Mouse (Mus musculus) forebrain, embryonic 12.5 days (tissue): ENCODE data around the gene Ntpcr. TPM values are rescaled to one million over a fixed set of nuclear protein-coding genes. Genes with fewer than 3 reads are reported as not detected.

ENCODE experiments used
- ATAC-seq: fragments of 200-750 bp; cut with Nextera tagmentation; 2 replicates; pipeline ENCODE4 v1.8.0; 2017; ENCODE audit warnings: moderate TSS enrichment; ENCODE audit not compliant: low FRiP score
- H3K27ac ChIP-seq: fragments of 300-500 bp; sonication (generic); 2 replicates; pipeline ENCODE4 v1.5.1; 2016; ENCODE audit warnings: mild to moderate bottlenecking
- H3K27me3 ChIP-seq: fragments of 300-500 bp; sonication (generic); 2 replicates; pipeline ENCODE4 v1.6.1; 2016; ENCODE audit warnings: mild to moderate bottlenecking
- H3K36me3 ChIP-seq: fragments of 300-500 bp; sonication (generic); replicated peaks from 2 replicates; pipeline ENCODE4 v1.6.1; 2016; ENCODE audit warnings: mild to moderate bottlenecking
- H3K4me1 ChIP-seq: fragments of 300-500 bp; sonication (generic); 2 replicates; pipeline ENCODE4 v1.6.1; 2016
- H3K4me2 ChIP-seq: fragments of 300-500 bp; sonication (generic); 2 replicates; pipeline ENCODE4 v1.6.1; 2016; ENCODE audit warnings: mild to moderate bottlenecking, moderate library complexity
- H3K4me3 ChIP-seq: fragments of 300-500 bp; sonication (generic); replicated peaks from 2 replicates; pipeline ENCODE4 v1.5.1; 2016; ENCODE audit warnings: mild to moderate bottlenecking
- H3K9ac ChIP-seq: fragments of 300-500 bp; sonication (generic); 2 replicates; pipeline ENCODE4 v1.6.1; 2016; ENCODE audit warnings: mild to moderate bottlenecking
- H3K9me3 ChIP-seq: fragments of 300-500 bp; sonication (generic); 2 replicates; pipeline ENCODE4 v1.6.1; 2016
- WGBS: fragments of 180-500 bp; shearing (Covaris S2); methylation state at CpG from one replicate; pipeline ENCODE4 v1.1.7; 2016; 5-methylcytosine and 5-hydroxymethylcytosine counted together
- polyA plus RNA-seq: library from polyadenylated mRNA; unstranded; fragments of >200 nt; fragmentation: Nextera tagmentation; extraction: Ambion mirVana; gene quantifications from 2 replicates; pipeline ENCODE4 v1.2.1, GENCODE M21; 2016

Gene Ntpcr
- polyA plus RNA-seq, 1 experiment from 2014 or later = 20.0 TPM

DNA sequence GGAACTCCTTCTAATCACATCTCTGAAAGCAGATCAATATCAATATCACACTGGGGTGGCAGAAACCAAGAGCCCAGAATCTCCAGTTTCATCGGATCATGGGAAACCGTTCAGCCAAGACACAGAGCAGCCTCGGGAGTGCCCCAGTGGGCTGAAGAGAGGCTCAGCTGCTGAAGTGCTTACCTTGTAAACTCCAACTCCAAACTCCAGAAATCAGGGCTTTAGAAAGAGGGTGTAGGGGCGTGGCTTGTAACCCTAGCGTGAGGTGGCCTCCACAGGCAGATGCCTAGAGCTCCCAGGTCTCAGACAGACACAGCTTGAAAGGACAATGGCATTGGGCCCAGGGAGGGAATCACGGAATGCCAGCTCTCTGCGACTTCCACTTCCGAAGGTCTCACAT lies 2.0 kb upstream of the Ntpcr start:
- no peaks in the 10 kb centered on the region; the same call in 1 of the 2 replicates for H3K4me1 ChIP-seq
- 56% methylated on average over 8 of the region's 8 CpGs for WGBS

DNA sequence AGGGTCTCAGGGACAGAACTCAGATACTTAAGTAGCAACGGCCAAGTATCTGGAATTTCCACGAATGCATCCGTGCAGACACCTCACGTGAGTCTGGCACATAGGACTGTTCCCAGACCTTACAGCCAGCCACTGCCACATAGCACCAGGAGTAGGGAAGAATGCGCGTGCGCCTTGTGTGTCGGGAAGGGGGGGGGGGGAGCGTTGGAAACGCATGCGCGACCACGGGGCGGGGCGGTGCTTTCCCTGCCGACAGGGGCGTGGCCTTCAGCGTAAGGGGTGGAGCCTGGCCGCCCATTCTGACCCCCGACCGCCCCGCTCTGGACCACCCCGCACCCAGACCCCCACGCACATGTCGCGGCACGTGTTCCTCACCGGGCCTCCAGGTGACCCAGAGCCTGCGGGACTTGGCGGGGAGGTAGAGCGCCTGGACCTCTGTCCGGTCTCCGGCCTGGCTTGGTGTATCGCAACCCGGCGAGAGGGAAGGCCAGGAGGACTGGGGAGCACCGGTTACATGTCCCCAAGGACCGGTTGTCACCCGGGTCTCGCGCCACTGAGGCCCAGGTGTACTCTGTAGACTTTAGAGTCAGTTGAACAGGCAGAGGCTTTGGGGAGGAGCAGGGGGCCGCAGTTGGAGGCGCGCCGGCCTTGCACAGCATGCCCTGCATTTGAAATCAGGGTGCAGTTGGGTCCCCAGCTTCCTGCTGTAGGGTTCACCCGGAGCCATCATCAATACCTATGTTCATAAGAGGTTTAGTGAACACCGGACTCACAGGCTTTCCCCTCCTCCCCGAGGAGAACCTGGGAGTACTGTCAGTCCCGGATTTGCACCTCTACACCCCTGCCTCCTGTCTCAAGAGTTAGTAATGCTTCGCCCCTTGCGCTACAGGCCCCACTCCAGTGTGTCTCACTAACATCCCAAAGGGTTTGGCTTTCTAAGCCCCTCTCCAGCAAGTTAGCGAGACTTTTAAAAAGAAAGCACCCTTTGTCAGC lies 4.5 kb downstream of the Ntpcr start:
- H3K36me3 ChIP-seq = no peaks in the 10 kb centered on the region
- H3K4me3 ChIP-seq = peak overlapping the region; percentile 69
- WGBS = 6% methylated on average over 47 of the region's 52 CpGs
- no peak overlapping the region; the same call in 1 of the 2 replicates for H3K27ac ChIP-seq
- ATAC-seq = peak; percentile 95
- peaks cover 7% of the 10 kb centered on the region for H3K4me1 ChIP-seq
- no peaks in the 10 kb centered on the region for H3K9me3 ChIP-seq
- no peaks in the 10 kb centered on the region for H3K27me3 ChIP-seq
- peak overlapping the region; percentile 83 for H3K4me2 ChIP-seq
- peak overlapping the region; percentile 76 for H3K9ac ChIP-seq

More for the DNA sequence above, 2.0 kb upstream of the Ntpcr start:
- no peaks in the 10 kb centered on the region for H3K9me3 ChIP-seq
- H3K36me3 ChIP-seq = no peaks in the 10 kb centered on the region
- H3K27me3 ChIP-seq = no peaks in the 10 kb centered on the region
- no peak overlapping the region for H3K4me2 ChIP-seq
- H3K9ac ChIP-seq = no peak overlapping the region
- no peak overlapping the region for H3K27ac ChIP-seq
- no peak overlapping the region for H3K4me3 ChIP-seq
- no peak for ATAC-seq

DNA sequence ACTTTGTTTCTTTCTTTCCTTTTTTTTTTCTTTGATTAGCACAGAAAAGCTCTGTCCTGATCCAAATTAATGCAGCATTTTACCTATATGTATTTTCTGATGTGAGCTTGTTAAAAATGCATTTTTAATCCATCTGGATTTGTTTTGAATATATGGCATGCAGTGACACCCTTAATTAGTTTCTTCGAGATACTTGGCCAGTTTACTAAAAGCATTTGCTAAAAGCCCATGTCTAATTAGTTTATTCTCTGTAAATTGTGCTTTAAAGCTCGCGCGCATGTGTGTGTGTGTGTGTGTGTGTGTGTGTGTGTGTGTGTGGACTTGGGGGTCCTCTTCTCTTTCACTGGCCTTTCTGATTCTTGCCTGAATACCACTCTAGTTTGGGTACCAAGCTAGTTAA lies 9.2 kb downstream of the Ntpcr start:
- WGBS = 87% methylated on average over 4 of the region's 4 CpGs
- Histone ChIP-seq H3K4me2 (no peak overlapping the region), H3K9me3 (no peaks in the 10 kb centered on the region), H3K27ac (no peak overlapping the region), H3K4me3 (no peak overlapping the region), H3K27me3 (no peaks in the 10 kb centered on the region), H3K4me1 (peaks cover 9% of the 10 kb centered on the region), H3K36me3 (no peaks in the 10 kb centered on the region), H3K9ac (no peak overlapping the region)
- ATAC-seq = no peak

DNA sequence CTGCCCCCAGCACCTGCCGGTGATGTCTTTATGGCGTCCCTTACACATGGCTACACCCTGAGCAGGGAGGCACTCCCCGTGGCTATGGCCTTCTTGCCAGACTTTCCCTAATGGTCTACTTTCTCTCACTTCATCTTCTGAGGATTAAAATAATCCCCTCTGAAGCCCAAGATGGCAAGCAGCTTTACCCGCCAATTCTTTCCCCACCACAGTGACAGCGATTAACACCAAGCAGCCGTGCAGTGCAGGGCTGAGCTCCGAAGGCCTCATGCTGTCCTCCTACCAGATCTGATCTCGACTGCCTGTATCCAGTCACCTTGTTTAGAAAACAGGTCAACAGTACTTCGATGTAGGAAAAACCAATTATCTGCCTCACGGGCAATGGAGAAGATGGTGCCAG lies 10.9 kb downstream of the Ntpcr start:
- Histone ChIP-seq H3K4me3 (no peak overlapping the region), H3K9ac (no peak overlapping the region), H3K9me3 (no peaks in the 10 kb centered on the region), H3K4me2 (no peak overlapping the region), H3K4me1 (peaks cover 3% of the 10 kb centered on the region; the same call in 1 of the 2 replicates), H3K27ac (no peak overlapping the region), H3K27me3 (no peaks in the 10 kb centered on the region), H3K36me3 (no peaks in the 10 kb centered on the region)
- no peak for ATAC-seq
- 76% methylated on average over 10 of the region's 10 CpGs for WGBS

DNA sequence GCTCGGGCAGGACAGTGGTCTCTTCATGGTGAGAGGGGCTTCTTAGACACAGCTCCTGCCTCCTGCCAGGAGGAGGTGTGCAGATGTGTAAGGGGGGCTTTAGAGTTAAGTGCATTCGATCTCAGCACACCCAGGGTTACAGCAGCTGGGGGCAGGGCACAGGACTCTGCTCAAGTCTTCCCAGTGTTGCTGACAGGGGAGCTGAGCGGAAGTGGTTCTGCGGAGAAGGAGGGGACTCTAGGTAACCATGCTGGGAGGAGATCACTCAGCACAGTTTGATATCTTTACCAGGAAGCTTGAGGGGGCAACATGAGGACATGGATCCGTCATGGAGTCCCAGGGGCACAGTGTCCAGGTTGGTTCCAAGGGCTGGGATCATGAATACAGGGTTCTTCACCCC lies 11.6 kb downstream of the Ntpcr start:
- no peaks in the 10 kb centered on the region for H3K9me3 ChIP-seq
- ATAC-seq = no peak
- H3K4me2 ChIP-seq = no peak overlapping the region
- H3K4me3 ChIP-seq = no peak overlapping the region
- WGBS = 75% methylated on average over 5 of the region's 5 CpGs
- 0 out of 2 replicates have a peak, but pooled peaks cover 3% of the 10 kb centered on the region for H3K4me1 ChIP-seq
- H3K9ac ChIP-seq = no peak overlapping the region
- H3K27me3 ChIP-seq = no peaks in the 10 kb centered on the region
- no peaks in the 10 kb centered on the region for H3K36me3 ChIP-seq
- H3K27ac ChIP-seq = no peak overlapping the region

DNA sequence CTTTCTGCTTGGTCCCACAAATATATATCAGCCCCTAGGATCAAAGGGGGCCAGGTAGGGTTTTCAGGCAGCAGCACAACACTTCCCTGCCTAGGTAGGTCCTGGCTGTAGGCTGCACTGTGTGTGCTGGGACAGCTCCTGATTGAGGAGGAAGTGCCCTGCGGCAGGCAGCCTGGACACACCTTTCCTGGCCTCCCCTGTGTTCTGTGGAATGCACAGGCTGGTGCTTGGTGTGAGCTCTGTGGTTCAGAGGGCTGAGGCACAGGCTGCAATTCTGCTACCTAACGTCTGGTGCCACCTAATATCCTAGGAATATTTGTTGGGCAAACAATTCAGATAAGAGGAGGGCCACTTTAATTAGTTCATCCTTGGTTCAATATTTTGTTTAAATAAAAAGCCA lies 12.1 kb downstream of the Ntpcr start:
- no peak overlapping the region for H3K9ac ChIP-seq
- no peaks in the 10 kb centered on the region for H3K9me3 ChIP-seq
- no peak overlapping the region for H3K4me3 ChIP-seq
- H3K4me1 ChIP-seq = 0 out of 2 replicates have a peak, but pooled peaks cover 3% of the 10 kb centered on the region
- WGBS = 72% methylated on average over 2 of the region's 2 CpGs
- ATAC-seq = no peak
- H3K4me2 ChIP-seq = no peak overlapping the region
- H3K36me3 ChIP-seq = no peaks in the 10 kb centered on the region
- H3K27me3 ChIP-seq = no peaks in the 10 kb centered on the region
- H3K27ac ChIP-seq = no peak overlapping the region

DNA sequence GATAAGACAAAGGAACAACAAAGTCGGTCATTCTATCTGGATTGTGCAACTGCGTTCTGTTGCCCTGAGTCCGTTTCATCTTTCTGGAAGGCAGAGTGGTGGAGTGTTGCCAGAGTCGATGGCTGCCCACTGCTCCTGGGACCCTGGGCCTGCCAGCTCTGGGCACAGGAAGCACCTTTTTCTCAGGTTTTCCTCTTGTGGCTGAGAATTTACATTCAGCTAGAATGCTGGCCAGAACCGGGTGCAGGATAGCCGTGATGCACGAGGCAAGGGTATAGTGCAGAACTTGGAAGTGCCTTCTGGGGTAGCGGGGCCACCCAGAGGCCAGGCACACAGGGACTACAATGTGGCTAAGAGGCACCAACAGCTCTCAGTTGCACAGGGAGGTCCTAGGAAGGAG lies 12.6 kb downstream of the Ntpcr start:
- H3K27ac ChIP-seq = no peak overlapping the region
- 83% methylated on average over 8 of the region's 8 CpGs for WGBS
- H3K4me2 ChIP-seq = no peak overlapping the region
- H3K9me3 ChIP-seq = no peaks in the 10 kb centered on the region
- no peak for ATAC-seq
- H3K9ac ChIP-seq = no peak overlapping the region
- H3K4me3 ChIP-seq = no peak overlapping the region
- 0 out of 2 replicates have a peak, but pooled peaks cover 3% of the 10 kb centered on the region for H3K4me1 ChIP-seq
- no peaks in the 10 kb centered on the region for H3K36me3 ChIP-seq
- no peaks in the 10 kb centered on the region for H3K27me3 ChIP-seq

DNA sequence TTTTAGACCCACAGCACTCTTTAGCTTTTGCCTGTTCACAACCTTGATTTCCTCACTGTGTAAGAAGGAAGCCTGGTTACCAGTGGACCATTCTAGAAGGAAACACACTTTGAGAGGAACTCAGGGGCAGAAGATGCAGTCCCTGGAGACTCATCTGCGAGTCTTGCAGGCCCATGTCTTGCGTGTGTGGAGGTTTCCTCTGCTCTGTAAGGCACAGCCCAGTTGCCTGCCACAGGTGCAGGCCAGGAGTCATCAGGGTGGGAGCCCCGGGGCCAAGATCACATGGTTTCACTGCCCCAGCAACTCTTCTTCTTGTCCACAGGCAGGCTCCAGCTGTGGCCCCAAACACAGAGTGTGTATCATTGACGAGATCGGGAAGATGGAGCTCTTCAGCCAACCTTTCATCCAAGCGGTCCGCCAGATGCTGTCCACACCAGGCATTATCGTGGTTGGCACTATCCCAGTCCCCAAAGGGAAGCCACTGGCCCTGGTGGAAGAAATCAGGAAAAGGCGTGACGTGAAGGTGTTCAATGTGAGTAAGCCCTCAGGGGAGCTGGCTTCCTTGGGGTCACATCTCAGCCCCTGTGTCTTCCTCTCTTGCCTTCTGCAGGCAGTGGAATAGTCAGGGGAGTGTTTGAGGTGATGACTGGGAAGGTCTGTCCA lies 15.3 kb downstream of the Ntpcr start:
- Histone ChIP-seq H3K36me3 (no peaks in the 10 kb centered on the region), H3K27ac (no peak overlapping the region), H3K27me3 (no peaks in the 10 kb centered on the region), H3K4me3 (no peak overlapping the region), H3K4me1 (no peaks in the 10 kb centered on the region), H3K9ac (no peak overlapping the region), H3K9me3 (no peaks in the 10 kb centered on the region), H3K4me2 (no peak overlapping the region)
- no peak for ATAC-seq
- 91% methylated on average over 10 of the region's 10 CpGs for WGBS

DNA sequence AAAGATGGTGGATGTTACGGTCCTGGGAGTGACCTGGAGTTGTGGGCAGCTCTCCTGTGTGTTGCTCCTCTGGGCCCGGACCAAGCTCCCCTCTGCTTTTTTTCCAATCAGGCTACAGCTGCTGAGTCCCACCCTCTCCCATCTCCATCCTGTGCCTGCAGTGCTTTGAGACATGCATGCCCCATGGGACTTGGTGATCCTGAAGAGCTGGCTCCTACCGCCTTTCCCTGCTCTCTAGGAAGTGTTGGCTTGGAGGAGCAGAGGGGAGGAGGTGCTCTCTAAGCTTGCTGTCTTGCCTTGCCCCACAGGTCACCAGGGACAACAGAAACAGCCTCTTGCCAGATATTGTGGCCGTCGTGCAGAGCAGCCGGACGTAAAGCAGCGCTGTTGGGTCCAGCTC lies 17.6 kb downstream of the Ntpcr start:
- Histone ChIP-seq H3K36me3 (no peaks in the 10 kb centered on the region), H3K4me1 (peaks cover 6% of the 10 kb centered on the region; the same call in 1 of the 2 replicates), H3K4me2 (no peak overlapping the region), H3K4me3 (no peak overlapping the region), H3K27me3 (no peaks in the 10 kb centered on the region), H3K27ac (no peak overlapping the region), H3K9me3 (no peaks in the 10 kb centered on the region), H3K9ac (0 out of 2 replicates have a peak overlapping the region, but pooled peaks have one; percentile 8)
- WGBS = 85% methylated on average over 8 of the region's 8 CpGs
- no peak for ATAC-seq

DNA sequence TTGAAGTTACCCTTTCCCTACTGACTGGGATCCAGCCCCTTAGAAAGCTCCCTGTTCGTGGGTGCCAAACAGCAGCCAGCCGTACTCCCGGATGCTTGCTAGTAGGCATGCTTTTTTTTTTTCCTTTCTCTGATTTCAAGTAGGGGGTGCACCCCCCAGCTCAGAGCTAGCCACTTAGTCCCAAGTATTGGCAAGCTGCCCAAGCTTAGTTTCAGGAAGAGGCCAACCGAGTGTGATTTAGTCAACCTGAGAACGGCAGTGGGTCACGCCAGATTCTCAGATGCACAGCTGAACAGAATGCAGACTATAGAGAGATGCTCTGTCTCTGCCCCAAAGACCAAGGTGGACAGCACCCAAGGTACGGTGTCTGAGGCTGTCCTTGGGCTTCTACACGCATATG lies 21.1 kb downstream of the Ntpcr start:
- Histone ChIP-seq H3K9ac (no peak overlapping the region), H3K4me1 (peaks cover 8% of the 10 kb centered on the region; the same call in 1 of the 2 replicates), H3K27ac (no peak overlapping the region), H3K27me3 (no peaks in the 10 kb centered on the region), H3K4me3 (no peak overlapping the region), H3K4me2 (no peak overlapping the region), H3K36me3 (no peaks in the 10 kb centered on the region), H3K9me3 (no peaks in the 10 kb centered on the region)
- 77% methylated on average over 8 of the region's 8 CpGs for WGBS
- no peak for ATAC-seq

DNA sequence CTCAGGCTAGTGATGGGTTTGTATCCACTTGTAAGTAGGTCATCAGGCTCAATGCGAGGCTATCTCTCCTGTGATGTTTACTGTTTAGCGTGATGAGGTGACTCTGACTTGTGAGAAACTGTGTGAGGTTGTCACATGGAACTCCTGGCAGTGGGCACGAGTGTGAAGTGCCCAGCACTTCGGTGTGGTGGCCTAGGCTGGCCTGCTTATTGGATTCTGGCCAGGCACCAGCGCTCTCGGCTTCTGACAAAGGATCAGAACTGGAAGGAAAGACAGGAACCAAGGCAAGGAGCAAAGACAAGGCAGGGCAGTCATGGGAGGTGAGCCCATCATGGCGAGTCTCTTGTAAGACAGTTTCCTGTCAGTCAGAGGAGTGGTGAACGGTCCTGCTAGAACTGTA lies 26.1 kb downstream of the Ntpcr start:
- H3K9me3 ChIP-seq = no peaks in the 10 kb centered on the region
- H3K4me2 ChIP-seq = no peak overlapping the region
- no peak overlapping the region for H3K27ac ChIP-seq
- no peak overlapping the region for H3K9ac ChIP-seq
- H3K4me1 ChIP-seq = peaks cover 12% of the 10 kb centered on the region
- WGBS = 82% methylated on average over 8 of the region's 8 CpGs
- no peaks in the 10 kb centered on the region; the same call in 1 of the 2 replicates for H3K27me3 ChIP-seq
- no peak for ATAC-seq
- no peak overlapping the region for H3K4me3 ChIP-seq
- no peaks in the 10 kb centered on the region for H3K36me3 ChIP-seq

DNA sequence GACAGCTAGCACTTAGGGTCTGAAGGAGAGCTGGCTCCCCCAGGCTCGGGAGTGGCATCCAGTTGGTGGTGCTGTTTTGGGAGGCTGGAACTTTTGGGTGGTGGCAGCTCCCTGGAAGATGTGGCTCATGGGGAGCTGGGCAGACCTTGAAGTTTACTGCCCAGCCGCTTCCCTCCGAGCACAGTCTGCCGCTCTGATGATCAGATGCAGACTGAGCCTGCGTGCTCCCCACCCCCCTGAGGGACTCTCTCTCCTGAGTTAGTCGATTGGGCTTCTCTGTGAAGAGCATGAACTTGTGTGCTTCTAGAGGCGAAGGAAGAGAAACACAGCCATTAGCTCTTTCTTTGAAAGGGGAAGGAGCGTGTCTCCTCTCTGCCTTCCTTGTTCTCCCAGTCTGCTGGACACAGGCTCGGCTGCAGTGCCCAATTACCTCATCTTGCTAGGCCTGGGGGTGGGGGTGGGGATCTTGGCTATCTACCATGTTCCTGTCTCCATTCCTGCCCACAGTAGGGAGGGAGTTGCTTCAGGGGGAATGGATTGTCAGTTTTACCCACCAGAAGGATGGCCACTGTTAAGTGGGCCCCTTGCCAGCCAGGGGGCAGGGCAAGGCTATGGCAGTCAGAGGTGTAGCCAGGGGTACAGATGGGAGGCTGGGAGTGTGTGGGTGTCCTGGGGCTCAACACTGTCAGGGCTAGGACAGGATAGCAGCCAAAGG lies 26.8 kb downstream of the Ntpcr start:
- H3K27ac ChIP-seq = 0 out of 2 replicates have a peak overlapping the region, but pooled peaks have one; percentile 25
- no peak overlapping the region for H3K4me2 ChIP-seq
- 62% methylated on average over 9 of the region's 9 CpGs for WGBS
- no peak overlapping the region for H3K4me3 ChIP-seq
- ATAC-seq = peak; percentile 36; the same call in 1 of the 2 replicates
- H3K9ac ChIP-seq = no peak overlapping the region
- H3K9me3 ChIP-seq = no peaks in the 10 kb centered on the region
- H3K4me1 ChIP-seq = peaks cover 9% of the 10 kb centered on the region; the same call in 1 of the 2 replicates
- no peaks in the 10 kb centered on the region for H3K36me3 ChIP-seq
- no peaks in the 10 kb centered on the region; the same call in 1 of the 2 replicates for H3K27me3 ChIP-seq
